Mouse (Mus musculus): ENCODE measurements at regions not wholly inside any gene's neighbourhood (a gene's known extent, or its start where the extent isn't known, plus 50 kb on each side); places are given as distances from the start of the nearest gene placed in this dataset.

DNA sequence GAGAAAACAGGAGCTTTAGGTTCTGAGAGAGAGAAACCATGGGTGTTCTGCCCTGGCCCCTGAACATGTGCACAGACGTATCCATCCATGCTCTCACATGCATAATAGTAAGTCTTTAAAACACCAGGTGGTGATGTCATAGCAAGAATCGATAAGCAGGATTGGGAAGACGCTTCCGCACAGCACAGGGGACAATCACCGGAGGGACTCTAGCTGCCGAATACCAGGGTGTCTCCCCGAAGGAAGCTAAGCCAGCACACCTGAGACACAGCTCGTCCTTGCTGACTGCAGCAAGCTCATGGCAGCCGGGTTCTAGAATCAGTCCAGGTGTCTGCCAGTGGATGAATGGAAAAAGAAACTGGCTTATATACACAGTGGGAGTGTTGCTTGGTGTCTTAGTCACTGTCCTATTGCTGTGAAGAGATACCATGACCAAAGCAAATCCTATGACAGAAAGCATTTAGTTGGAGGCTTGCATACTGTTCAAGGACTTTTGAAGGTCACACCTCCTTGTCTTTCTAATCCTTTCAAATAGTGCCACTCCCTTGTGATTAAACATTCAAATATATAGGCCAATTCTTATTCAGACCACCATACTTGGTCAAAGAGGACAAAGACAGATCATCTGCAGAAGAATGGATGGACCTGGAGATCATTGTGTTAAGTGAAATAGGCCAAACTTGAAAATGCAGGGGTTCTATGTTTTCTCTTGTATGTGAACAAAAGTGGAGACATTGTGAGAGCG is 124.4 kb downstream of the Anxa2 start:
- H3K79me2 ChIP-seq (ENCODE audit: control insufficient read depth, insufficient read depth, low read length, poor library complexity) = no peaks in the 10 kb centered on the region
- H3K4me1 ChIP-seq (ENCODE audit: control insufficient read depth in 1 of 2, insufficient read depth in 2 of 2, low read length in 2 of 2) = no peaks in the 10 kb centered on the region
- no peaks in the 10 kb centered on the region for H3K36me3 ChIP-seq (ENCODE audit: control insufficient read depth in 1 of 2, insufficient read depth in 2 of 2, low read length in 2 of 2)
- no peak for DNase-seq (ENCODE audit: low read depth, low spot score)
- no peaks in the 10 kb centered on the region for H3K9me3 ChIP-seq (replicated peaks; ENCODE audit: insufficient read depth, low read length)
- H3K27ac ChIP-seq (ENCODE audit: control insufficient read depth, low read depth, low read length) = no peak overlapping the region
- no peak overlapping the region for H3K4me3 ChIP-seq (ENCODE audit: control insufficient read depth in 1 of 2, insufficient read depth in 1 of 2, low read depth in 2 of 2, low read length in 2 of 2)
- no peaks in the 10 kb centered on the region for H3K27me3 ChIP-seq (ENCODE audit: control insufficient read depth in 1 of 2, insufficient read depth in 2 of 2, low read length in 2 of 2)
- TF ChIP-seq MYC (IDR thresholded peaks at IDR 0.05; ENCODE audit: low read depth, low read length) (no peak), TAL1 (IDR thresholded peaks at IDR 0.05; ENCODE audit: low read length) (no peak), UBTF (IDR thresholded peaks at IDR 0.05; ENCODE audit: borderline replicate concordance, insufficient read depth, low read depth, low read length) (no peak), TCF12 (IDR thresholded peaks at IDR 0.05; ENCODE audit: low read depth, low read length) (no peak), CTCF (IDR thresholded peaks at IDR 0.05 in 2 of 3, conservative IDR thresholded peaks at IDR 0.05 in 1 of 3; ENCODE audit: control insufficient read depth in 1 of 3, insufficient read depth in 1 of 3, low read depth in 2 of 3, low read length in 3 of 3, poor library complexity in 1 of 3, severe bottlenecking in 1 of 3) (no peak), ZKSCAN1 (IDR thresholded peaks at IDR 0.05; ENCODE audit: low read depth, low read length) (no peak), GATA1 (IDR thresholded peaks at IDR 0.05; ENCODE audit: low read depth, low read length) (no peak), KAT2A (conservative IDR thresholded peaks at IDR 0.05; ENCODE audit: low read depth, low read length) (no peak), POLR2AphosphoS2 (IDR thresholded peaks at IDR 0.05; ENCODE audit: low read length) (no peak)
- no peak overlapping the region for H3K9ac ChIP-seq (ENCODE audit: control insufficient read depth, low read depth, low read length, poor library complexity, severe bottlenecking)

DNA sequence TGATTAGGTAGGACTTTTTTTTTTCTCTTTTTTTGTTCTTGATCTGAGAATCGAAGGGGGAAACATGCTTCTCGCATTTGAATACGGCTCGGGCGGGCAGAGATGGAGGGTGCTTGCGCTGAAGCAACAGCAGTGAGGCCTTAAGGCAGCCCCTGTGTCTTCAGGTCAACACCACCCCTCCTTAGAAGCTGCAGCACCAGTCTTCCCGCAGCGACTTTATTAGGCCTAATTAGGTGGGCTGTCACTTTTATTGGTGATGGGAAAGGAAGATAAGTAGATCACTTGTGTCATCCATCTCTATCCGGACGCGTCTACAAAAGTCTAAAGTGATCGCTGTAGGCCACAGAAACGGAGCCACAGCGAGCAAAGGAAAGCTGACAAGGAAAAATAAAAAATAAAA is 122.0 kb downstream of the Anxa2 start:
- no peak for TF ChIP-seq NRF1 (IDR thresholded peaks at IDR 0.05; ENCODE audit: insufficient read depth, low read depth, low read length, poor library complexity, severe bottlenecking)
- no peak for TF ChIP-seq POLR2A (IDR thresholded peaks at IDR 0.05; ENCODE audit: control insufficient read depth in 1 of 2, insufficient read depth in 1 of 2, low read depth in 1 of 2, low read length in 2 of 2, poor library complexity in 1 of 2)
- no peak for TF ChIP-seq TAL1 (IDR thresholded peaks at IDR 0.05; ENCODE audit: low read length)
- TF ChIP-seq CTCF (IDR thresholded peaks at IDR 0.05 in 2 of 3, conservative IDR thresholded peaks at IDR 0.05 in 1 of 3; ENCODE audit: control insufficient read depth in 1 of 3, insufficient read depth in 1 of 3, low read depth in 2 of 3, low read length in 3 of 3, poor library complexity in 1 of 3, severe bottlenecking in 1 of 3) = no peak
- no peak for TF ChIP-seq POLR2AphosphoS5 (IDR thresholded peaks at IDR 0.05; ENCODE audit: borderline replicate concordance, low read depth, low read length)
- no peak for TF ChIP-seq GATA1 (IDR thresholded peaks at IDR 0.05; ENCODE audit: low read depth, low read length)
- no peak for TF ChIP-seq MAX (IDR thresholded peaks at IDR 0.05; ENCODE audit: low read length)

More for the DNA sequence above, 122.0 kb downstream of the Anxa2 start:
- H3K79me2 ChIP-seq (ENCODE audit: control insufficient read depth, insufficient read depth, low read length, poor library complexity) = no peaks in the 10 kb centered on the region
- no peak overlapping the region for H3K9ac ChIP-seq (ENCODE audit: control insufficient read depth, low read depth, low read length, poor library complexity, severe bottlenecking)
- no peaks in the 10 kb centered on the region for H3K27me3 ChIP-seq (ENCODE audit: control insufficient read depth in 1 of 2, insufficient read depth in 2 of 2, low read length in 2 of 2)
- no peaks in the 10 kb centered on the region for H3K4me1 ChIP-seq (ENCODE audit: control insufficient read depth in 1 of 2, insufficient read depth in 2 of 2, low read length in 2 of 2)
- DNase-seq (ENCODE audit: low read depth, low spot score) = no peak
- no peaks in the 10 kb centered on the region for H3K9me3 ChIP-seq (replicated peaks; ENCODE audit: insufficient read depth, low read length)
- H3K4me3 ChIP-seq (ENCODE audit: control insufficient read depth in 1 of 2, insufficient read depth in 1 of 2, low read depth in 2 of 2, low read length in 2 of 2) = no peak overlapping the region
- no peak overlapping the region for H3K27ac ChIP-seq (ENCODE audit: control insufficient read depth, low read depth, low read length)
- no peaks in the 10 kb centered on the region for H3K36me3 ChIP-seq (ENCODE audit: control insufficient read depth in 1 of 2, insufficient read depth in 2 of 2, low read length in 2 of 2)

All from MEL (cell line).